Mouse (Mus musculus): Measurements from ENCODE around the gene Nup43.
"Not testable (repeated sequence)": the region's sequence is repeated elsewhere in the genome, so short reads cannot be mapped to it uniquely, and the experiment has no call there.

Nup43 gene
- long read RNA-seq, experiment 1, transcript Nup43-201 (8 exons, 1,286 nt), result major isoform, 23 of 25 reads
- long read RNA-seq, experiment 1, partial matches to known transcripts, result 0 of 25 reads
- long read RNA-seq, experiment 1, other reads (novel, unspliced or antisense), result 1 of 25 reads
- long read RNA-seq, experiment 2, transcript Nup43-201 (8 exons, 1,286 nt), result major isoform, 14 of 17 reads
- long read RNA-seq, experiment 2, partial matches to known transcripts, result 0 of 17 reads
- long read RNA-seq, experiment 2, other reads (novel, unspliced or antisense), result 1 of 17 reads

DNA sequence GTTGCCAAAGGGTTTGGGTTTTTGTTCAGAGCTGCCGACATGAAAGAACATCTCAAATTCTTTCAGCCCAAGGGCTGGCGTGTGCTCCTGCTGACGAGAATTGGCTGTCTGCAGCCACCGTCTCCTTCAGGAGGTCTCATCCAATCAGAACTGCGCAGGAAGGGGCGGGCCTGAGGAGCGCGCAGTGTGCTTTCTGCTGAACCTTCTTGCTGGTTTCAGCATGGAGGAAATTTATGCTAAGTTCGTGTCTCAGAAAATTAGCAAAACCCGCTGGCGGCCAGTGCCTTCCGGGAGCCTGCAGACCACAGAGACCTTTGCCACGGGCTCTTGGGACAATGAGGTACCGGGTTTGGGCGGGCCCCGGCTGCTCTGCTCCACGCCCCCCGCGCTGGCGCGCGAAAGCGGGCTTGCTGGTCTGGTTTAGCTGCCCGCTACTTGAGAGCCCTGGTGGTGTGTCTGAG lies at the start of gene Nup43:
TSS of gene Nup43 (plus strand) at position 162 of the 461 bp plus-strand sequence.
- intact Hi-C loops (cut with DNase I), result loop anchor here (1.0 kb wide), 1 partner anchor 60 kb away; no protein-coding TSS in a partner anchor

DNA sequence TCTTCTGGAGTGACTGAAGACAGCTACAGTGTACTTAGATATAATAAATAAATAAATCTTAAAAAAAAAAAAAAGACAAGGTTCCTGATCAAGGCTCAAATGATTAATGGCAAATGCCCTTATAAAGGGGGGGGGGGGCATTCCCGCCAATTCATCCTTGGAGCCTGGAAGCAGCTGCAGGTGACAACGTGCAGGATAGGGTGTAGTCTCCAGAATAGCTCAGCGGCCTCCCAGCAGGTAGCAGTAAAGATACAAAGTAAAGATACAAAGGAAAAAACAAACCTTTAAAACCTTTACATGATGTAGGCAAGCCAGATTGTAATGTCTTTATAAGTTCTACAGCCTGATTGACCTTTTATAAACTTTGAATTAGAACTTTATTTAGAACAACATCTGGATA lies 49.7 kb upstream of the Nup43 start:
- intact Hi-C loops (cut with DNase I), result not testable (repeated sequence)

DNA sequence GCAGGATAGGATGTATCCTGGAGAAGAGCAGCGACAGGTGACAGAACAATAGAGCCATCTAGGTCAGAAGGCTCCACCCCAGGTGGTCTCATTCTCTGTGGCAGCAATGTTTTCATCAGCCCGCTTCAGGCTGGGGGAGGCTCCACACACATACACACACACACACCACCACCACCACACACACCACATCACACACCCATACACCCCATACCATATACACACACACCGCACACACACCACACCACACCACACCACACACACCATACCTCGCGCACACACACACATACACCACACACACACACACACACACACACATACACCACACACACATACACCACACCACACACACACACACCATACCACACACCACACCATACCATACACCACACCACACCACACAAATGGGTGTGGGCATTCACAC lies 47.5 kb upstream of the Nup43 start:
- intact Hi-C loops (cut with DNase I), result no loop called here

DNA sequence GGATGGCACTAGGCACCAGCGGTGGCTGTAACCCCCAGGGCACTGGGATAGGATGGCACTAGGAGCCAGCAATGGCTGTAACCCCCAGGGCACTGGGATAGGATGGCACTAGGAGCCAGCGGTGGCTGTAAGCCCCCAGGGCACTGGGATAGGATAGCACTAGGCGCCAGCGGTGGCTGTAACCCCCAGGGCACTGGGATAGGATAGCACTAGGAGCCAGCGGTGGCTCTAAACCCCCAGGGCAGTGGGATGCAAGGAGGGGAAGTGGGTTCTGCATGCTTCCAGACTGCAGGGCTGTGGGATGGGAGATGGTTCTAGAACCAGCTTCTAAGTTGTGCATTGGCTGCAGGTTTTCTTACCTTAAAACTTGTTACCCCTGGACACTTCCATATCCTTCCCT lies 46.6 kb upstream of the Nup43 start:
- intact Hi-C loops (cut with DNase I), result no loop called here

DNA sequence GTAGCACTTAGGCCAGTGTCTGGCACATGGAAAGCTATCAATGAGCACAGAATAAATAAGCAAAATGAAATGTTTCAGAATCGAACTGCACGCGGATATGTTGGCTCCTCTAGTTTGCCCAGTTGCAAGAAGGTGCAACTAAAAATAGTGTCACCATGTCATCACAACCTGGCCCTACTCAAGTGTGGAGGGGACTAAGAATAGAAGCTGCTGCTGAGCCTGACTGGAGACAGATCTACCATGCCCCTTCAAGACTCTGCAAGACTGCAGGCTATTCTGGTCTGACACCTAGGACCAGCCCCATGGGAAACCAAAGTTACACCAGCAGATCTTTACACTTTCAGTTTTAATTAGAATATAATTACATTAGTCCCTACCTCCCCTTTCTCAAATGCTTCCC lies 44.9 kb upstream of the Nup43 start:
- intact Hi-C loops (cut with DNase I), result no loop called here

DNA sequence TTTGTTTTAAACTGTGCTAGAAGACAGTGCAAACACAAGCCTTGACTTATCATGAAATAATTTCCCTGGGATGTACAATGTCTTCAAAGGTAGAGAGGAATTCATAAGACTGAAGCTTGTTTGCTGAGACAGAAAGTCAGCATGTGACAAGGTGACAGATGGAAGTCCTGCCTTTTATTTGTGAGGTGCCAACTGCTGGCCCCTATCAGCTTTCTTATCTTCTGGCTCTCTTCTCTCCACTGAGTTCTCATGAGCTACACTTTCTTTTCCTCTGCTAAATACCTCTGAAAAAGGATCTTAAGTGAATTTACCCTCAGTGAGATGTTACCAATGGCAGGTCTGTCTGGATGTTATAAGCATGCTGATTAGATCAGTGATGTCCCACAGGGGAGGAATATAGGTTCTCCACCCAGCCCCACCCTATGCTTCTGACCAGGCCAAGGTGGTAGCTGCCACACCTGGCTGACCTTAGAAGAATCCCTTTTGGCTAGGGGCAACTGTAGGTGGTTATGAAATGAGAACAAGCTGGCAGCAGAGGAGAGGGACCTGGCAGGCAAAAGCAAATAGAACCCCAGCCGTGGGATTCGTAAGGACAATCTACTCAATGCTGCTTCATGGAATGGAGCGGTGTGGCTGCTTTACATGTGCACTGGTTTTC lies 43.3 kb upstream of the Nup43 start:
- intact Hi-C loops (cut with DNase I), result no loop called here

DNA sequence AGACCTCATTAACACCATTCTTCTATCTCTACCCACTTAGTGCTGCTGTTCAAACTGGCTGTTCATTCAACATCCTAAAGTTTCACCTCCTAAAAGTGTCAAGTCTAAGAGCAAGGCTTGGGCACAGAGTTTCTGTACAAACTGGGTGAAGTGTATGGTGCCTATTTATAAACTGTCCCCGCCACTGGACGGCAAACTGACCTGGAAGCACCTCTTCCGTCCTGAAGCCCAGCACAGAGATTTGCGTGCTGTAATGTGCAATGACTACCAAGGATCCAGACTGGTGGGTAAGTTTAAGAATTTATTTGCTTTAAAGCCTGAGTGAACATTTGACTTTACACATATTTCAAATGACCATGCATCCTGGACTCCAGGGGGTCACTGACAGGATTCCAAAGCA lies 38.2 kb upstream of the Nup43 start:
- intact Hi-C loops (cut with DNase I), result no loop called here

DNA sequence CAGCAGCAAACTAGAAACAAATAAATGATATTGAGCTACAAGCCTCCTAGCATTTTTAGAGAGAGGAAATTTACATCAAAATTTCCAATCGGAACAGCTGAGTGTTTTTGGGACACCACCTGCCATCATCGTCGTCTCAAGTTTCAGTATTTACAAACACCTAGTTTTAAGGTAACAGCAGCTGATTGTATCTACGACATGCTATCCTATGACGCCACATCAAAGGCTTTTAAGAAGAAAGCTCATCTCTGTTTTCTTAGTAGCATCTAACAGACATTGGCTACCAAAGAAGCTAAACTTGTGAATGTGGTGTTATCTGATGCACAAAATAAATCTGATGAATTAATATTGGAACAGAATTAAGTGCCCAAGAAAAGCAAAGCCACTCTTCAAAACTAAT lies 37.0 kb upstream of the Nup43 start:
- intact Hi-C loops (cut with DNase I), result no loop called here

DNA sequence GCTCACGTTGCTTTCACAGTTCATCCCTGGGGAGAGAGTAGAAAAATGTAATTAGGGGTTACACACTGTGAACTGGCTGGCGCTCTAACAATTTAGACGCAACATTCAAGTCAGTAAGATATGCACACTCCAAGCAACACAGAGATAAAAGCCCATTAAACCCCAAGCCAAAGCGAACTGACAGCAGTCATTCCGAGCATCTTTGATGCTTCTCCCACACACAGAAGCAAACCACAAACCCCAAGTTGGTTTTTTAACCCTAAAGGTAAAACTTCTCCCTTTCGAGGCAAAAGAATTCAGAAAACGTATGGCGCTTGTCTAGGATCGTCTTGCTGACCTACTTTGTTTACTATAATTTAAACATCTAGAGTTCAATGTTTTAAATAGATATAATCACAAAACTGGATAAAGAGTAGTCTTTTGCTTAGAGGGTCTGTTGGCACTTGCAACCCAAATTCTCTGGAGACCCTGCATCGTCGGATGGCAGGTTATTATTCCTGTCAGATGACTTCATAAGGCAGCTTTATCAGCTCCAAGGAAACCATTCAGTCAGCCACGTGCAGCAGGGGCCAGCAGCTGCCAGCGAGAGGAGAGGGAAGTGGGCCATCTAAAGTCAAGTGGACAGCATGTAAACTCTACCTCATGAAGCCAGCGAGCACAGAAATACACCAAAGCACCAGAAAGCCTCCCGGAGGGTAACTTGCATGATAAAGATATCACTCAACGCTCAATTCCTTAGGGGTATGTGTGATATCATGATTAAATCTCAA lies 36.2 kb upstream of the Nup43 start:
- intact Hi-C loops (cut with DNase I), result no loop called here

- intact Hi-C loops (cut with DNase I), result no loop called here
Measured at GRCm38 (mm10) chr10:7640366-7640765, 26.9 kb upstream of the Nup43 start.

DNA sequence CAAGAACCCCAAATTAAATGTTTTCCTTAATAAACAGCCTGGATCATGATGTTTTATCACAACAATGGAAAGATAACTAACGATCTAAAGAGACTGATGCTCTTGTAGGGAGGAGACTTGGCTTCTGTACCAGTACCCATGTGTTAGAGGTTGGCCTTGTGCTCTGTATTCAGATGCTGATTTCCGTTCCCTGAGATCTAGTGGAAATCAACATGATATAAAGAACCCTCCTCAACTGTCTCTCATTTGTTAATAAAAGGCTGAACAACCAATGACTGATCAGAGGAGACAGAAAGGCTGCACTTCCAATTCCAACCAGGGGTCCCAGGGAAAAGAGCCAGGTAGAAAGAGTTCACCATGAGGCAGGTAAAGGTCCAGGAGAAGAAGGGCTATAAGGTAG lies 21.4 kb upstream of the Nup43 start:
- intact Hi-C loops (cut with DNase I), result no loop called here

GRCm38 (mm10) chr10:7649059-7649458 lies 18.2 kb upstream of the Nup43 start:
- intact Hi-C loops (cut with DNase I), result no loop called here

DNA sequence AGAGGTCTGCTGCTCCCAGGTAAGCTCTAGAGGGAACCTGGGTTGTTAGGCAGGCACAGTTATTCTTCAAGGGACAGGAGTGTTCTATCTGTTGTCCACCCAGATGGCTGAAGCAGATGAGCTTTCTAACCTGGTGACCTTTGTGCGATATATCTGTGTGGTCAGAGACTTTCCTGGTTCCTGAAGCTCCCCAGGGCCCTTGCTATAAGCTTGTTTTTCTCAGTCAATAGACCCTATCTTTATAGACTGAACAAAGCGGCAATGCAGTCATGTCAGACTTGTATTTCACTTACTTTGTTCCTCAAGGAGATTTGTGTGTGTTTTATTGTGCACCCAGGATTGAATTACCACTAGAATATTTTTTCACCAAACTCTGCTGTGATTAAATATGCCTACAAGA lies 16.2 kb upstream of the Nup43 start:
- intact Hi-C loops (cut with DNase I), result no loop called here

GRCm38 (mm10) chr10:7662471-7663141 lies 4.7 kb upstream of the Nup43 start:
- intact Hi-C loops (cut with DNase I), result no loop called here

DNA sequence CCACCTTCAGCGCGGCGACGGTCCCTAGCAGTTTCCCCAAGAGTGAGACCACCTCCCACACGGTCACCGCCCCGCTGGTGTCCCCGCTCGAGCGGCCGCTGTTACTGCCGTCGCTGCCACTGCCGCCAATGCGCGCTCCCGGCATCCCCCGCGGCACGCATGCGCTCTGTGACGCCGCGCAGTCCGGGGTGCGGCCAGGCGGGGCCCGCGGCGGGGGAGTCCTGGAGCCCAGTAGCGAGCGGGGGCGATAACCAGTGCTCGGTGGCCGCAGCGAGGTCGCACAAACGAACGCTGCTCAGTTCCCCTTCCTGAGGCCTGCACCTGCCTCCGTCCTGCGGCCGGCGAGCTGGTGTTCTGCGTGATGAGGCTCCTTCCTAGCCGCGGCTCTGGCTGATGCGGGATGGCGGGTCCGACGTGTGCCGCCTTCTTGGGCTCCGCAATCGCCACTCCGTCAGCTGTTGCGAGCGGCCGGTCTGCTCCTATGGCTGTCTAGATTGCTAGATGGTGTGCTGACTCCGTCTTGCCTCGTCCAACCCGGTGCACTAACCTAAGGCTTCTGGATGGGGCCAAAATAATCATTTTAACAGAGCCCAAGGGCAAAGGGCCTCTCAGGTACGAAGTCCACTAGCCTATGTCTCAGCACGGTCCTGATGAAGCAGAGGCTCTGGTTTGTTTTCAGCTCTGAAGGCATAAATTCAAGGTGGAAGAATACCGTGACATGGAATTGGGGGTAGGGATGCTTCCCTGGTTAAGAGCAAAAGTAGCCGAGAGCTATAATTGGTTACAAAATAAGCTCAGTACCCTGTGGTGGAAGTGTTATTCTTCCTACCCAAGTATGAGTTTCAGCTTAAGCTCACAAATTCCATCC lies 3.9 kb upstream of the Nup43 start:
- intact Hi-C loops (cut with DNase I), result no loop called here

- intact Hi-C loops (cut with DNase I), result no loop called here
Measured at GRCm38 (mm10) chr10:7664027-7664526, 3.2 kb upstream of the Nup43 start.

GRCm38 (mm10) chr10:7664889-7665288 lies 2.4 kb upstream of the Nup43 start:
- intact Hi-C loops (cut with DNase I), result no loop called here

- intact Hi-C loops (cut with DNase I), result no loop called here
Measured at GRCm38 (mm10) chr10:7673673-7674072, 6.4 kb downstream of the Nup43 start.

DNA sequence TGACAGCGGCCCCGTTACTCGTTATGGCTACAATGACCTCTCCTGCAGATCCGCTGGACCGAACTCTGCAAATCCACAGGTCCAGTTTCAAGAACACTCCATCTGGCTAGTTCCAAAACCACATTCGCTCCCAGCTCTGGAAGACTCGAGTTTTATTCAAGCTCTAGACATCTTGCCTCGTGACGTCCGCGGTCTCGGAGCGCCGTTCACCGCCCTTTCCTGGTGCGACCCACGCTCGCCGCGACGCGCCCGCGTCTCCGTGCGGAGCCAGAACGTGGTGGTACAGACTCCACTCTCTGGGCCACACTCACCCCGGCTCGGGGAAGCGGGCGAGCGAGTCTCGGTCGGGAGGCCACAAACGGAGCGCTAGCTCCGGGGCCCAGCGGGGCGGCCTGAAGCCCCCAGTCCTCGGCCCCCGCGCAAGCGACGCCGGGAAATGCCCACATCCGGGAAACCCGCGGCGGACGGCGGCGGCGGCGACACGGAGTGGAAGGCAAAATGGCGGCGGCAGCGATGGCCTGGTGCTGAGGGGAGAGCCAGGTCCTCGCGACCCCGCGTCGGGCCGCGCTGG lies 13.5 kb downstream of the Nup43 start, which contains the start of the genes Pcmt1 and Lats1:
TSS of gene Pcmt1 (minus strand) at position 406 of the 571 bp plus-strand sequence.
TSS of gene Lats1 (plus strand) at position 484 of the 571 bp plus-strand sequence.
- intact Hi-C loops (cut with DNase I), result loop anchor here (5.0 kb wide), 1 partner anchor 96 kb away; no protein-coding TSS in a partner anchor

All from adrenal gland (tissue).